ENCODE assay signal across 8 mouse cellular contexts in genomic region chr6:13606921-13607620, GRCm38 (mm10). TPM values are rescaled to one million over a fixed set of nuclear protein-coding genes. Genes with fewer than 3 reads are reported as not detected.
A peak's percentile ranks its signal among the peaks of the same experiment; 100 is the strongest.
DNase-seq lines count a peak whose midpoint lies in the region; ATAC-seq and TF ChIP-seq lines count a peak whose summit lies in the region.

No protein-coding gene starts in this region.

- no peaks in the 10 kb centered on the region for H3K27me3 ChIP-seq in liver, adult 2 months (ENCODE audit: control insufficient read depth, insufficient read depth, low read length)
- no peaks in the 10 kb centered on the region for H3K27me3 ChIP-seq in hindbrain, embryonic 16.5 days (replicated peaks; ENCODE audit: control insufficient read depth, insufficient read depth, low read length)
- no peaks in the 10 kb centered on the region for H3K27me3 ChIP-seq in midbrain, embryonic 15.5 days (replicated peaks)

- peaks cover 3% of the 10 kb centered on the region; the same call in 1 of the 2 replicates for H3K4me1 ChIP-seq in liver, adult 2 months (ENCODE audit: control insufficient read depth, insufficient read depth, low read length)
- peaks cover 10% of the 10 kb centered on the region for H3K4me1 ChIP-seq in hindbrain, embryonic 16.5 days (ENCODE audit: control insufficient read depth, insufficient read depth, low read depth, low read length)
- H3K4me1 ChIP-seq in midbrain, embryonic 15.5 days: peaks cover 20% of the 10 kb centered on the region

- H3K36me3 ChIP-seq in liver, adult 2 months (ENCODE audit: control insufficient read depth, insufficient read depth, low read length): peaks cover 11% of the 10 kb centered on the region
- no peaks in the 10 kb centered on the region for H3K36me3 ChIP-seq in hindbrain, embryonic 16.5 days (ENCODE audit: control insufficient read depth, insufficient read depth, low read length)
- H3K36me3 ChIP-seq in midbrain, embryonic 15.5 days (replicated peaks): peaks cover 4% of the 10 kb centered on the region; the same call in 1 of the 2 replicates

- no peak for TF ChIP-seq CTCF in liver, adult 2 months (IDR thresholded peaks at IDR 0.05; ENCODE audit: low read depth, low read length)

- no peaks in the 10 kb centered on the region for H3K9me3 ChIP-seq in hindbrain, embryonic 16.5 days (ENCODE audit: control insufficient read depth, low read length)
- H3K9me3 ChIP-seq in midbrain, embryonic 15.5 days: no peaks in the 10 kb centered on the region

- H3K4me3 ChIP-seq in liver, adult 2 months (ENCODE audit: insufficient read depth, low read depth, low read length): peak overlapping the region; percentile 97
- peak overlapping the region; percentile 92 for H3K4me3 ChIP-seq in hindbrain, embryonic 16.5 days (ENCODE audit: low read length)
- peak overlapping the region; percentile 82 for H3K4me3 ChIP-seq in midbrain, embryonic 15.5 days

- WGBS in liver, adult 2 months: 14% methylated on average over 15 of the region's 15 CpGs
- WGBS in hindbrain, embryonic 16.5 days: 9% methylated on average over 15 of the region's 15 CpGs
- WGBS in midbrain, embryonic 15.5 days: 8% methylated on average over 15 of the region's 15 CpGs

- no peak; the same call in 1 of the 2 replicates for ATAC-seq in hindbrain, embryonic 16.5 days
- ATAC-seq in midbrain, embryonic 15.5 days (replicated peaks): no peak; the same call in 1 of the 2 replicates

- H3K4me2 ChIP-seq in hindbrain, embryonic 16.5 days (ENCODE audit: low read length): peak overlapping the region; percentile 81
- H3K4me2 ChIP-seq in midbrain, embryonic 15.5 days: peak overlapping the region; percentile 57

- DNase-seq in liver, adult 2 months (ENCODE audit: extremely low read depth, low read depth, low spot score): peak; percentile 64
- DNase-seq in liver: no peak
- DNase-seq in c-Kit-positive CD71-positive TER-119-negative erythroid progenitor cells, embryonic 14.5 days (ENCODE audit: low read depth): peak; percentile 33
- DNase-seq in left cerebral cortex, adult 9 months (ENCODE audit: low spot score in 2 of 2): no peak
- DNase-seq in thymus, postnatal 14 days: no peak
- DNase-seq in cerebellum, adult 9-11 months: no peak

- H3K9ac ChIP-seq in liver, adult 2 months (ENCODE audit: low read depth, low read length): peak overlapping the region; percentile 95
- peak overlapping the region; percentile 98 for H3K9ac ChIP-seq in hindbrain, embryonic 16.5 days (ENCODE audit: low read depth, low read length)
- peak overlapping the region; percentile 79 for H3K9ac ChIP-seq in midbrain, embryonic 15.5 days

- no peak for TF ChIP-seq POLR2A in liver, adult 2 months (IDR thresholded peaks at IDR 0.05; ENCODE audit: extremely low read depth, insufficient read depth, low read length)

- H3K79me2 ChIP-seq in liver, adult 2 months (ENCODE audit: control insufficient read depth, insufficient read depth, low read length): peaks cover 3% of the 10 kb centered on the region; the same call in 1 of the 2 replicates

- H3K27ac ChIP-seq in liver, adult 2 months (replicated peaks; ENCODE audit: insufficient read depth, low read depth, low read length): peak overlapping the region; percentile 96
- peak overlapping the region; percentile 97 for H3K27ac ChIP-seq in hindbrain, embryonic 16.5 days (ENCODE audit: low read depth, low read length)
- peak overlapping the region; percentile 94 for H3K27ac ChIP-seq in midbrain, embryonic 15.5 days

RNA-seq across cellular contexts. Expression of gene Tmem168, which starts 0.8 kb away (rescaled TPM):
- total RNA-seq in liver, adult 2 months (2014; rRNA removed): 22.4 and 24.5 TPM in 2 replicates
- 7.7 and 8.6 TPM in 2 replicates for polyA plus RNA-seq in liver, adult 2 months (2012; rRNA removed)
- polyA plus RNA-seq in hindbrain, embryonic 16.5 days (2015; fragmentation: Nextera tagmentation; extraction: Ambion mirVana): 19.4 and 22.7 TPM in 2 replicates
- polyA plus RNA-seq in midbrain, embryonic 15.5 days (2015; fragmentation: Nextera tagmentation; extraction: Ambion mirVana): 18.7 and 19.6 TPM in 2 replicates

Comparison
In these comparisons a context has a peak if more than half of its experiments do, and no peak if none do; other contexts are left out.
1. DNase-seq: peak in liver, adult 2 months (single experiment) and c-Kit-positive CD71-positive TER-119-negative erythroid progenitor cells, embryonic 14.5 days (single experiment); none in liver (single experiment), left cerebral cortex, adult 9 months (0 of 2), thymus, postnatal 14 days (single experiment) and cerebellum, adult 9-11 months (single experiment).
2. Peak in every context shown above with its lines, with median percentiles within 50 percentile points of each other: H3K27ac ChIP-seq, H3K4me3 ChIP-seq and H3K9ac ChIP-seq.